Mouse (Mus musculus) kidney, adult 2 months (tissue): ENCODE measurements around the gene Rplp0.

Experiments used
- CTCF ChIP-seq: fragments of 200-500 bp; conservative IDR thresholded peaks from 2 replicates; pipeline ENCODE4 v1.5.1; 2011; ENCODE audit warnings: low read depth, mild to moderate bottlenecking, control low read depth, low read length, moderate library complexity, mixed read lengths; ENCODE audit not compliant: insufficient read depth, insufficient read length
- POLR2A ChIP-seq: fragments of 200-500 bp; IDR thresholded peaks from one replicate; pipeline ENCODE4 v1.6.1; 2011; ENCODE audit warnings: low read depth, low read length, control low read depth

DNA sequence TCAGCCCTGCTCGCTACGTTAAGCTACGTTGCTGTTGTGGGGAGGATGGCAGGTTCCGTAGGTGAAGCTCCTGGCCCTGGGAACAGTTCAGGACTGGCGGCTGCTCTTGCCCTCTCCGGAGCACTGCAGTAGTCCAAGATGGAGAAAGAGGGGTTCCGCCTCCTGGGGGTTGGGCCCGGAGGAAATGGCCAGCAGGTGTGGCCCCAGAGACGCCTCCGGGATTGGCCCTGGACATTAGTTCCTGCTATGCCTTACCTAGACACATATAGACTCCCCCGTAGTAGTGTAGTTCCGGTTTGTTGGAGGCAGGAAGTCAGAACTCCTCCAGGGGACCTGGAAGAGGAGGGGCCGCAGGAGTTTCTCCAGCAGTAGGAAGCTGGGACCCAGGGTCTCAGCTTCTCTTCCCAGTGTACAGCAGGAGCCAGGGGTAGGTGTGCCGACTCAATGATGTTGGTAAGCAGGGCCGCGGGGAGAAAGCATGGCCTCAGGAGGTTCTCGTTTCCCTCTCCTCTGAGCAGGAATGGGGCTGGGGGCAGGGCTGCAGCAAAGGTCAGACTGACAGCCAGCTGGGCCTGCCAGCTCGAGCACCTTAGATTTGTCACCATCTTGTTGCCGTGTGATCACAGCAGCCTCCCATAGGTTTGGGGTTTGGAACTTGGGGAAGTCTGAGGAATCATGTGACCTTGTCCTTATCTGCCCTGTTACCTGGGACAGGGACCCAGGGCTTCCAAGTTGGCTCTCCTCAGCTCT lies 16.5 kb upstream of the Rplp0 start:
- no peak for TF ChIP-seq CTCF
- TF ChIP-seq POLR2A: no peak
